Mouse (Mus musculus) MEL (cell line): ENCODE data around the gene Hgd.

Experiments used
- CHD1 ChIP-seq: IDR thresholded peaks from 2 replicates; pipeline ENCODE4 v1.6.1; 2012; ENCODE audit warnings: low read depth, mild to moderate bottlenecking, inconsistent platforms, low read length, improper control_type of control experiment
- CTCF ChIP-seq, 3 experiments: IDR thresholded peaks in 2 of 3; conservative IDR thresholded peaks in 1 of 3; 2 replicates each; pipeline ENCODE4 v1.5.1; 2011 to 2012; ENCODE audit warnings: low read length in 3 of 3, low read depth in 2 of 3, mild to moderate bottlenecking in 2 of 3, improper control_type of control experiment in 1 of 3, inconsistent platforms in 1 of 3, mixed read lengths in 1 of 3, moderate library complexity in 1 of 3; ENCODE audit not compliant: control insufficient read depth in 1 of 3, insufficient read depth in 1 of 3, poor library complexity in 1 of 3, severe bottlenecking in 1 of 3
- JUND ChIP-seq: IDR thresholded peaks from 2 replicates; pipeline ENCODE4 v1.6.1; 2011; ENCODE audit warnings: low read depth, mild to moderate bottlenecking, improper control_type of control experiment, low read length
- MAFK ChIP-seq: IDR thresholded peaks from 2 replicates; pipeline ENCODE4 v1.6.1; 2011; ENCODE audit warnings: low read depth, mild to moderate bottlenecking, low read length, improper control_type of control experiment, borderline replicate concordance
- MEF2A ChIP-seq: IDR thresholded peaks from 2 replicates; pipeline ENCODE4 v1.6.1; 2014; ENCODE audit warnings: low read depth, mild to moderate bottlenecking, inconsistent platforms, low read length, improper control_type of control experiment; ENCODE audit not compliant: poor library complexity, insufficient replicate concordance, severe bottlenecking; ENCODE audit errors: extremely low read depth
- POLR2A ChIP-seq, 2 experiments: IDR thresholded peaks; 2 replicates each; pipeline ENCODE4 v1.6.1; 2011 to 2012; ENCODE audit warnings: low read length in 2 of 2, mild to moderate bottlenecking in 2 of 2, control low read depth in 1 of 2, improper control_type of control experiment in 1 of 2, low read depth in 1 of 2, moderate library complexity in 1 of 2; ENCODE audit not compliant: control insufficient read depth in 1 of 2, insufficient read depth in 1 of 2, poor library complexity in 1 of 2
- POLR2AphosphoS2 ChIP-seq: IDR thresholded peaks from 2 replicates; pipeline ENCODE4 v1.6.1; 2011; ENCODE audit warnings: low read length, improper control_type of control experiment
- TBP ChIP-seq: IDR thresholded peaks from 2 replicates; pipeline ENCODE4 v1.8.0; 2011; ENCODE audit warnings: low read depth, low read length, improper control_type of control experiment

DNA sequence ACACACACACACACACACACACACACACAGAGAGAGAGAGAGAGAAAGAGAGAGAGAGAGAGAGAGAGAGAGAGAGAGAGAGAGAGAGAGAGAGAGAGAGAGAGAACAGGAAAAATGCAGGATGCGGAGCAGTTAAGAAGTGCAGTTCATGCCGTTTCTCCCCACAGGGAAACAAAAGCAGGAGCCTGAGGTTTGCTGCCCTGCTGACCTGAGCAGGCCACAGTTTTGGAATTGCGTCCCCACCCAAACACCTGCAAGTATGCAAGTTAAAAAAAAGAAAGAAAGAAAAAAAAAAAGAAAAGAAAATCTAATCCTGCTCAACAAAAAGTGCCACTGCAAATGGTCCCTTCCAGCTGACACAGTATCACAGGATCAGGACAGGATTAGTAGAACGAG lies 96.7 kb downstream of the Hgd start:
- TF ChIP-seq CTCF (IDR thresholded peaks at IDR 0.05 in 2 of 3, conservative IDR thresholded peaks at IDR 0.05 in 1 of 3; ENCODE audit: control insufficient read depth in 1 of 3, insufficient read depth in 1 of 3, low read depth in 2 of 3, low read length in 3 of 3, poor library complexity in 1 of 3, severe bottlenecking in 1 of 3) = no peak
- no peak for TF ChIP-seq TBP
- no peak for TF ChIP-seq CHD1
- TF ChIP-seq POLR2AphosphoS2 = no peak
- TF ChIP-seq JUND = no peak
- TF ChIP-seq MAFK = no peak
- no peak for TF ChIP-seq MEF2A
- no peak for TF ChIP-seq POLR2A (IDR thresholded peaks at IDR 0.05; ENCODE audit: control insufficient read depth in 1 of 2, insufficient read depth in 1 of 2, low read depth in 1 of 2, low read length in 2 of 2, poor library complexity in 1 of 2)
